Mouse (Mus musculus): ENCODE data around the gene Gapdhs. TPM values are rescaled to one million over a fixed set of nuclear protein-coding genes. Genes with fewer than 3 reads are reported as not detected.
"Not testable (repeated sequence)": the region's sequence is repeated elsewhere in the genome, so short reads cannot be mapped to it uniquely, and the experiment has no call there.

Gene Gapdhs
- 0.60 and 0.75 TPM in 2 replicates for polyA plus RNA-seq (2014; fragmentation: Nextera tagmentation; extraction: Ambion mirVana)

- WGBS, result 70% methylated on average over 1 of the region's 4 CpGs
- not testable (repeated sequence) for H3K4me3 ChIP-seq (ENCODE audit: low read depth, low read length); H3K4me1 ChIP-seq (replicated peaks; ENCODE audit: control insufficient read depth, insufficient read depth, low read length); H3K36me3 ChIP-seq (ENCODE audit: control insufficient read depth, insufficient read depth, low read length); ATAC-seq (ENCODE audit: low FRiP score); H3K4me2 ChIP-seq (replicated peaks; ENCODE audit: low read depth, low read length); H3K27me3 ChIP-seq (ENCODE audit: control insufficient read depth, insufficient read depth, low read length); H3K9ac ChIP-seq (ENCODE audit: low read depth, low read length); DNase-seq (ENCODE audit: low spot score); H3K27ac ChIP-seq (ENCODE audit: low read depth, low read length); H3K9me3 ChIP-seq (ENCODE audit: control insufficient read depth, low read length)
Measured at GRCm38 (mm10) chr7:30743617-30744016, at the start of gene Gapdhs. Gene Gapdhs, minus strand, starts transcription at chr7:30743681.

- Histone ChIP-seq H3K4me3 (ENCODE audit: low read depth, low read length) (no peak overlapping the region), H3K9ac (ENCODE audit: low read depth, low read length) (no peak overlapping the region), H3K27me3 (ENCODE audit: control insufficient read depth, insufficient read depth, low read length) (no peaks in the 10 kb centered on the region), H3K4me2 (replicated peaks; ENCODE audit: low read depth, low read length) (no peak overlapping the region), H3K27ac (ENCODE audit: low read depth, low read length) (no peak overlapping the region), H3K36me3 (ENCODE audit: control insufficient read depth, insufficient read depth, low read length) (no peaks in the 10 kb centered on the region), H3K4me1 (replicated peaks; ENCODE audit: control insufficient read depth, insufficient read depth, low read length) (no peaks in the 10 kb centered on the region), H3K9me3 (ENCODE audit: control insufficient read depth, low read length) (no peaks in the 10 kb centered on the region)
- WGBS, result 28% methylated on average over 9 of the region's 9 CpGs
- DNase-seq (ENCODE audit: low spot score) (no peak), ATAC-seq (ENCODE audit: low FRiP score) (no peak)
Measured at GRCm38 (mm10) chr7:30791921-30792320, 48.4 kb upstream of the Gapdhs start.

- no peak overlapping the region for H3K4me2 ChIP-seq (replicated peaks; ENCODE audit: low read depth, low read length)
- WGBS, result 79% methylated on average over 10 of the region's 10 CpGs
- no peak for DNase-seq (ENCODE audit: low spot score)
- H3K27ac ChIP-seq (ENCODE audit: low read depth, low read length), result no peak overlapping the region
- ATAC-seq (ENCODE audit: low FRiP score), result no peak
- H3K36me3 ChIP-seq (ENCODE audit: control insufficient read depth, insufficient read depth, low read length), result no peaks in the 10 kb centered on the region
- H3K27me3 ChIP-seq (ENCODE audit: control insufficient read depth, insufficient read depth, low read length), result no peaks in the 10 kb centered on the region
- no peak overlapping the region for H3K9ac ChIP-seq (ENCODE audit: low read depth, low read length)
- no peaks in the 10 kb centered on the region for H3K4me1 ChIP-seq (replicated peaks; ENCODE audit: control insufficient read depth, insufficient read depth, low read length)
- no peaks in the 10 kb centered on the region for H3K9me3 ChIP-seq (ENCODE audit: control insufficient read depth, low read length)
- no peak overlapping the region for H3K4me3 ChIP-seq (ENCODE audit: low read depth, low read length)
Measured at GRCm38 (mm10) chr7:30790141-30790540, 46.7 kb upstream of the Gapdhs start.

- no peaks in the 10 kb centered on the region for H3K9me3 ChIP-seq (ENCODE audit: control insufficient read depth, low read length)
- H3K4me3 ChIP-seq (ENCODE audit: low read depth, low read length), result no peak within 1 kb of the TSS
- no peak for DNase-seq (ENCODE audit: low spot score)
- ATAC-seq (ENCODE audit: low FRiP score), result no peak
- no peaks in the 10 kb centered on the region for H3K27me3 ChIP-seq (ENCODE audit: control insufficient read depth, insufficient read depth, low read length)
- no peak within 1 kb of the TSS for H3K27ac ChIP-seq (ENCODE audit: low read depth, low read length)
- no peaks in the 10 kb centered on the region for H3K36me3 ChIP-seq (ENCODE audit: control insufficient read depth, insufficient read depth, low read length)
- no peak within 1 kb of the TSS for H3K4me2 ChIP-seq (replicated peaks; ENCODE audit: low read depth, low read length)
- 51% methylated on average over 15 of the region's 15 CpGs for WGBS
- H3K4me1 ChIP-seq (replicated peaks; ENCODE audit: control insufficient read depth, insufficient read depth, low read length), result no peaks in the 10 kb centered on the region
- H3K9ac ChIP-seq (ENCODE audit: low read depth, low read length), result no peak within 1 kb of the TSS
Measured at GRCm38 (mm10) chr7:30787377-30788022, 44.0 kb upstream of the Gapdhs start, which contains the start of gene Krtdap. Gene Krtdap, plus strand, starts transcription at chr7:30787896.

GRCm38 (mm10) chr7:30785721-30786546 lies 42.5 kb upstream of the Gapdhs start:
- H3K27me3 ChIP-seq (ENCODE audit: control insufficient read depth, insufficient read depth, low read length), result no peaks in the 10 kb centered on the region
- no peak overlapping the region for H3K4me2 ChIP-seq (replicated peaks; ENCODE audit: low read depth, low read length)
- no peaks in the 10 kb centered on the region for H3K9me3 ChIP-seq (ENCODE audit: control insufficient read depth, low read length)
- WGBS, result 70% methylated on average over 13 of the region's 13 CpGs
- no peaks in the 10 kb centered on the region for H3K36me3 ChIP-seq (ENCODE audit: control insufficient read depth, insufficient read depth, low read length)
- no peak overlapping the region for H3K9ac ChIP-seq (ENCODE audit: low read depth, low read length)
- no peak overlapping the region for H3K4me3 ChIP-seq (ENCODE audit: low read depth, low read length)
- no peaks in the 10 kb centered on the region for H3K4me1 ChIP-seq (replicated peaks; ENCODE audit: control insufficient read depth, insufficient read depth, low read length)
- ATAC-seq (ENCODE audit: low FRiP score), result peak; percentile 54
- H3K27ac ChIP-seq (ENCODE audit: low read depth, low read length), result no peak overlapping the region
- DNase-seq (ENCODE audit: low spot score), result no peak

- DNase-seq (ENCODE audit: low spot score), result no peak
- H3K9me3 ChIP-seq (ENCODE audit: control insufficient read depth, low read length), result no peaks in the 10 kb centered on the region
- H3K27ac ChIP-seq (ENCODE audit: low read depth, low read length), result no peak overlapping the region
- H3K4me2 ChIP-seq (replicated peaks; ENCODE audit: low read depth, low read length), result no peak overlapping the region
- no peaks in the 10 kb centered on the region for H3K36me3 ChIP-seq (ENCODE audit: control insufficient read depth, insufficient read depth, low read length)
- WGBS, result 78% methylated on average over 1 of the region's 1 CpGs
- no peaks in the 10 kb centered on the region for H3K27me3 ChIP-seq (ENCODE audit: control insufficient read depth, insufficient read depth, low read length)
- no peak overlapping the region for H3K9ac ChIP-seq (ENCODE audit: low read depth, low read length)
- no peak for ATAC-seq (ENCODE audit: low FRiP score)
- H3K4me3 ChIP-seq (ENCODE audit: low read depth, low read length), result no peak overlapping the region
- no peaks in the 10 kb centered on the region for H3K4me1 ChIP-seq (replicated peaks; ENCODE audit: control insufficient read depth, insufficient read depth, low read length)
Measured at GRCm38 (mm10) chr7:30785154-30785553, 41.7 kb upstream of the Gapdhs start.

- Histone ChIP-seq H3K27ac (ENCODE audit: low read depth, low read length) (no peak overlapping the region), H3K36me3 (ENCODE audit: control insufficient read depth, insufficient read depth, low read length) (no peaks in the 10 kb centered on the region), H3K9me3 (ENCODE audit: control insufficient read depth, low read length) (no peaks in the 10 kb centered on the region), H3K27me3 (ENCODE audit: control insufficient read depth, insufficient read depth, low read length) (no peaks in the 10 kb centered on the region), H3K4me2 (replicated peaks; ENCODE audit: low read depth, low read length) (no peak overlapping the region), H3K4me1 (replicated peaks; ENCODE audit: control insufficient read depth, insufficient read depth, low read length) (no peaks in the 10 kb centered on the region), H3K9ac (ENCODE audit: low read depth, low read length) (no peak overlapping the region), H3K4me3 (ENCODE audit: low read depth, low read length) (no peak overlapping the region)
- 81% methylated on average over 3 of the region's 3 CpGs for WGBS
- DNase-seq (ENCODE audit: low spot score) (no peak), ATAC-seq (ENCODE audit: low FRiP score) (no peak)
Measured at GRCm38 (mm10) chr7:30782658-30783057, 39.2 kb upstream of the Gapdhs start.

- H3K27me3 ChIP-seq (ENCODE audit: control insufficient read depth, insufficient read depth, low read length), result no peaks in the 10 kb centered on the region
- no peak overlapping the region for H3K4me2 ChIP-seq (replicated peaks; ENCODE audit: low read depth, low read length)
- WGBS, result 81% methylated on average over 4 of the region's 4 CpGs
- no peaks in the 10 kb centered on the region for H3K4me1 ChIP-seq (replicated peaks; ENCODE audit: control insufficient read depth, insufficient read depth, low read length)
- H3K36me3 ChIP-seq (ENCODE audit: control insufficient read depth, insufficient read depth, low read length), result no peaks in the 10 kb centered on the region
- no peak for DNase-seq (ENCODE audit: low spot score)
- H3K4me3 ChIP-seq (ENCODE audit: low read depth, low read length), result no peak overlapping the region
- ATAC-seq (ENCODE audit: low FRiP score), result no peak
- H3K9me3 ChIP-seq (ENCODE audit: control insufficient read depth, low read length), result no peaks in the 10 kb centered on the region
- H3K9ac ChIP-seq (ENCODE audit: low read depth, low read length), result no peak overlapping the region
- H3K27ac ChIP-seq (ENCODE audit: low read depth, low read length), result no peak overlapping the region
Measured at GRCm38 (mm10) chr7:30781792-30782191, 38.3 kb upstream of the Gapdhs start.

- H3K4me1 ChIP-seq (replicated peaks; ENCODE audit: control insufficient read depth, insufficient read depth, low read length), result no peaks in the 10 kb centered on the region
- H3K27ac ChIP-seq (ENCODE audit: low read depth, low read length), result no peak overlapping the region
- no peaks in the 10 kb centered on the region for H3K9me3 ChIP-seq (ENCODE audit: control insufficient read depth, low read length)
- no peak overlapping the region for H3K4me2 ChIP-seq (replicated peaks; ENCODE audit: low read depth, low read length)
- H3K36me3 ChIP-seq (ENCODE audit: control insufficient read depth, insufficient read depth, low read length), result no peaks in the 10 kb centered on the region
- ATAC-seq (ENCODE audit: low FRiP score), result no peak
- no peak overlapping the region for H3K9ac ChIP-seq (ENCODE audit: low read depth, low read length)
- WGBS, result 72% methylated on average over 1 of the region's 1 CpGs
- no peak overlapping the region for H3K4me3 ChIP-seq (ENCODE audit: low read depth, low read length)
- no peaks in the 10 kb centered on the region for H3K27me3 ChIP-seq (ENCODE audit: control insufficient read depth, insufficient read depth, low read length)
- DNase-seq (ENCODE audit: low spot score), result no peak
Measured at GRCm38 (mm10) chr7:30777911-30778310, 34.4 kb upstream of the Gapdhs start.
